Mouse (Mus musculus) kidney, postnatal 4 days (tissue): ENCODE data around the gene Znhit2.
"Not testable (repeated sequence)": the region's sequence is repeated elsewhere in the genome, so short reads cannot be mapped to it uniquely, and the experiment has no call there.

ENCODE experiments used
- DNase-seq, 2 experiments: peaks; one replicate each; pipeline ENCODE4 v3.0.0; 2021; ENCODE audit warnings: mixed read lengths in 2 of 2

The Znhit2 gene

GRCm38 (mm10) chr19:6061021-6061533, at the start of gene Znhit2:
Znhit2 (plus strand) TSS chr19:6061192.
- peak; percentile 94 to 96 for DNase-seq

- no peak for DNase-seq
Observed at GRCm38 (mm10) chr19:6013691-6014090, 47.3 kb upstream of the Znhit2 start.

- peak; percentile 60 to 74 for DNase-seq
Observed at GRCm38 (mm10) chr19:6014991-6015510, 45.9 kb upstream of the Znhit2 start.

GRCm38 (mm10) chr19:6015511-6016315, 45.3 kb upstream of the Znhit2 start, which contains the start of gene Capn1:
Capn1 (minus strand) TSS chr19:6015897.
- peak; percentile 84 to 90 for DNase-seq

- peak in 1 of 2 experiments; percentile 35 for DNase-seq
Observed at GRCm38 (mm10) chr19:6016532-6016931, 44.5 kb upstream of the Znhit2 start.

GRCm38 (mm10) chr19:6018142-6019089, 42.6 kb upstream of the Znhit2 start:
- DNase-seq: peak; percentile 93 to 94

GRCm38 (mm10) chr19:6020276-6020675, 40.7 kb upstream of the Znhit2 start:
- no peak for DNase-seq

- DNase-seq: no peak
Observed at GRCm38 (mm10) chr19:6023059-6023458, 37.9 kb upstream of the Znhit2 start.

GRCm38 (mm10) chr19:6023930-6024329, 37.1 kb upstream of the Znhit2 start:
- no peak for DNase-seq

- no peak for DNase-seq
Observed at GRCm38 (mm10) chr19:6028991-6029390, 32.0 kb upstream of the Znhit2 start.

- no peak for DNase-seq
Observed at GRCm38 (mm10) chr19:6029426-6029825, 31.6 kb upstream of the Znhit2 start.

GRCm38 (mm10) chr19:6030520-6031280, 30.3 kb upstream of the Znhit2 start:
- DNase-seq: no peak

GRCm38 (mm10) chr19:6035966-6036585, 24.9 kb upstream of the Znhit2 start:
- no peak for DNase-seq

GRCm38 (mm10) chr19:6037695-6038094, 23.3 kb upstream of the Znhit2 start:
- DNase-seq: no peak

GRCm38 (mm10) chr19:6038326-6038725, 22.7 kb upstream of the Znhit2 start:
- no peak for DNase-seq

- DNase-seq: no peak
Observed at GRCm38 (mm10) chr19:6040002-6040401, 21.0 kb upstream of the Znhit2 start.

GRCm38 (mm10) chr19:6042293-6042692, 18.7 kb upstream of the Znhit2 start:
- no peak for DNase-seq

GRCm38 (mm10) chr19:6044102-6044501, 16.9 kb upstream of the Znhit2 start:
- not testable (repeated sequence) for DNase-seq

GRCm38 (mm10) chr19:6045366-6046293, 15.4 kb upstream of the Znhit2 start:
- DNase-seq: no peak
